Mouse (Mus musculus): ENCODE results near the gene Atg2a. TPM values are rescaled to one million over a fixed set of nuclear protein-coding genes. Genes with fewer than 3 reads are reported as not detected.

Atg2a gene
- total RNA-seq, 2 experiments from 2014 or later, result 5.5 to 30.9 TPM

Other genes with a start within 250 kb of the Atg2a start
- gene Capn1, start 225.8 kb upstream of the Atg2a start, total RNA-seq (2014; fragmentation: Nextera tagmentation), result 35.2 and 38.6 TPM in 2 replicates
- 32.2 and 37.7 TPM in 2 replicates for gene Capn1, start 225.8 kb upstream of the Atg2a start, total RNA-seq (2017)
- 33.6 and 46.5 TPM in 2 replicates for gene Syvn1, start 195.1 kb upstream of the Atg2a start, total RNA-seq (2014; fragmentation: Nextera tagmentation)
- gene Syvn1, start 195.1 kb upstream of the Atg2a start, total RNA-seq (2017), result 3.8 and 8.2 TPM in 2 replicates
- gene Mrpl49, start 183.9 kb upstream of the Atg2a start, total RNA-seq (2014; fragmentation: Nextera tagmentation), result 39.7 and 52.3 TPM in 2 replicates
- 45.2 and 46.1 TPM in 2 replicates for gene Mrpl49, start 183.9 kb upstream of the Atg2a start, total RNA-seq (2017)
- gene Fau, start 183.8 kb upstream of the Atg2a start, total RNA-seq (2014; fragmentation: Nextera tagmentation), result 2,326 and 2,717 TPM in 2 replicates
- gene Fau, start 183.8 kb upstream of the Atg2a start, total RNA-seq (2017), result 1,639 and 2,001 TPM in 2 replicates
- gene Znhit2, start 180.5 kb upstream of the Atg2a start, total RNA-seq (2014; fragmentation: Nextera tagmentation), result 5.0 and 17.6 TPM in 2 replicates
- gene Znhit2, start 180.5 kb upstream of the Atg2a start, total RNA-seq (2017), result 13.7 and 17.6 TPM in 2 replicates
- 14.4 and 19.3 TPM in 2 replicates for gene Tm7sf2, start 173.3 kb upstream of the Atg2a start, total RNA-seq (2014; fragmentation: Nextera tagmentation)
- gene Tm7sf2, start 173.3 kb upstream of the Atg2a start, total RNA-seq (2017), result 3.4 and 4.0 TPM in 2 replicates
- gene Vps51, start 164.4 kb upstream of the Atg2a start, total RNA-seq (2014; fragmentation: Nextera tagmentation), result 33.1 and 44.0 TPM in 2 replicates
- gene Vps51, start 164.4 kb upstream of the Atg2a start, total RNA-seq (2017), result 48.0 and 48.5 TPM in 2 replicates
- not detected in 2 replicates for gene Tmem262, start 161.6 kb upstream of the Atg2a start, total RNA-seq (2014; fragmentation: Nextera tagmentation)
- not detected in 2 replicates for gene Tmem262, start 161.6 kb upstream of the Atg2a start, total RNA-seq (2017)
- not detected in 2 replicates for gene Gm28374, start 159.4 kb upstream of the Atg2a start, total RNA-seq (2014; fragmentation: Nextera tagmentation)
- gene Gm28374, start 159.4 kb upstream of the Atg2a start, total RNA-seq (2017), result not detected in 2 replicates
- gene Zfpl1, start 156.7 kb upstream of the Atg2a start, total RNA-seq (2014; fragmentation: Nextera tagmentation), result 11.9 and 21.6 TPM in 2 replicates
- 19.9 and 30.2 TPM in 2 replicates for gene Zfpl1, start 156.7 kb upstream of the Atg2a start, total RNA-seq (2017)
- gene Cdca5, start 156.7 kb upstream of the Atg2a start, total RNA-seq (2014; fragmentation: Nextera tagmentation), result 39.0 and 43.6 TPM in 2 replicates
- 34.8 and 42.1 TPM in 2 replicates for gene Cdca5, start 156.7 kb upstream of the Atg2a start, total RNA-seq (2017)
- gene AC131692.1, start 147.2 kb upstream of the Atg2a start, total RNA-seq (2014; fragmentation: Nextera tagmentation), result 2.7 TPM in 1 of 2 replicates, not detected in the other
- gene AC131692.1, start 147.2 kb upstream of the Atg2a start, total RNA-seq (2017), result 2.2 TPM in 1 of 2 replicates, not detected in the other
- 0.28 and 1.1 TPM in 2 replicates for gene Naaladl1, start 135.9 kb upstream of the Atg2a start, total RNA-seq (2014; fragmentation: Nextera tagmentation)
- gene Naaladl1, start 135.9 kb upstream of the Atg2a start, total RNA-seq (2017), result not detected in 2 replicates
- 8.5 and 10.2 TPM in 2 replicates for gene Sac3d1, start 123.0 kb upstream of the Atg2a start, total RNA-seq (2014; fragmentation: Nextera tagmentation)
- 5.9 and 7.2 TPM in 2 replicates for gene Sac3d1, start 123.0 kb upstream of the Atg2a start, total RNA-seq (2017)
- gene Snx15, start 113.4 kb upstream of the Atg2a start, total RNA-seq (2014; fragmentation: Nextera tagmentation), result 31.2 and 31.3 TPM in 2 replicates
- 9.7 and 11.2 TPM in 2 replicates for gene Snx15, start 113.4 kb upstream of the Atg2a start, total RNA-seq (2017)
- 5.1 TPM in 1 of 2 replicates, not detected in the other for gene Batf2, start 100.7 kb upstream of the Atg2a start, total RNA-seq (2014; fragmentation: Nextera tagmentation)
- gene Batf2, start 100.7 kb upstream of the Atg2a start, total RNA-seq (2017), result 0.77 and 2.3 TPM in 2 replicates
- 22.6 and 37.1 TPM in 2 replicates for gene Arl2, start 100.1 kb upstream of the Atg2a start, total RNA-seq (2014; fragmentation: Nextera tagmentation)
- gene Arl2, start 100.1 kb upstream of the Atg2a start, total RNA-seq (2017), result 27.1 and 30.7 TPM in 2 replicates
- gene Majin, start 57.3 kb upstream of the Atg2a start, total RNA-seq (2014; fragmentation: Nextera tagmentation), result not detected in 2 replicates
- gene Majin, start 57.3 kb upstream of the Atg2a start, total RNA-seq (2017), result not detected in 2 replicates
- not detected in 2 replicates for gene Gpha2, start 15.3 kb upstream of the Atg2a start, total RNA-seq (2014; fragmentation: Nextera tagmentation)
- not detected in 2 replicates for gene Gpha2, start 15.3 kb upstream of the Atg2a start, total RNA-seq (2017)
- gene Ppp2r5b, start 5.8 kb upstream of the Atg2a start, total RNA-seq (2014; fragmentation: Nextera tagmentation), result 3.0 and 3.1 TPM in 2 replicates
- gene Ppp2r5b, start 5.8 kb upstream of the Atg2a start, total RNA-seq (2017), result 1.9 and 3.7 TPM in 2 replicates
- gene Ehd1, start 35.1 kb downstream of the Atg2a start, total RNA-seq (2014; fragmentation: Nextera tagmentation), result 20.4 and 20.6 TPM in 2 replicates
- gene Ehd1, start 35.1 kb downstream of the Atg2a start, total RNA-seq (2017), result 16.2 and 21.6 TPM in 2 replicates
- gene Cdc42bpg, start 64.8 kb downstream of the Atg2a start, total RNA-seq (2014; fragmentation: Nextera tagmentation), result 2.6 and 4.1 TPM in 2 replicates
- gene Cdc42bpg, start 64.8 kb downstream of the Atg2a start, total RNA-seq (2017), result 3.6 and 4.4 TPM in 2 replicates
- gene Men1, start 93.3 kb downstream of the Atg2a start, total RNA-seq (2014; fragmentation: Nextera tagmentation), result 37.7 and 54.2 TPM in 2 replicates
- 30.5 and 33.4 TPM in 2 replicates for gene Men1, start 93.3 kb downstream of the Atg2a start, total RNA-seq (2017)
- gene Map4k2, start 99.5 kb downstream of the Atg2a start, total RNA-seq (2014; fragmentation: Nextera tagmentation), result 50.7 and 54.7 TPM in 2 replicates
- 26.1 and 30.6 TPM in 2 replicates for gene Map4k2, start 99.5 kb downstream of the Atg2a start, total RNA-seq (2017)
- 286 and 301 TPM in 2 replicates for gene Sf1, start 122.0 kb downstream of the Atg2a start, total RNA-seq (2014; fragmentation: Nextera tagmentation)
- gene Sf1, start 122.0 kb downstream of the Atg2a start, total RNA-seq (2017), result 187 and 209 TPM in 2 replicates
- gene Pygm, start 142.7 kb downstream of the Atg2a start, total RNA-seq (2014; fragmentation: Nextera tagmentation), result 0.92 and 6.9 TPM in 2 replicates
- gene Pygm, start 142.7 kb downstream of the Atg2a start, total RNA-seq (2017), result 0.41 TPM in 1 of 2 replicates, not detected in the other
- 279 and 345 TPM in 2 replicates for gene Rasgrp2, start 157.7 kb downstream of the Atg2a start, total RNA-seq (2014; fragmentation: Nextera tagmentation)
- 308 and 310 TPM in 2 replicates for gene Rasgrp2, start 157.7 kb downstream of the Atg2a start, total RNA-seq (2017)
- gene Nrxn2, start 177.1 kb downstream of the Atg2a start, total RNA-seq (2014; fragmentation: Nextera tagmentation), result not detected in 2 replicates
- gene Nrxn2, start 177.1 kb downstream of the Atg2a start, total RNA-seq (2017), result not detected in 2 replicates